Mouse (Mus musculus) brain, adult 2 months (tissue): ENCODE measurements at regions not wholly inside any gene's neighbourhood (a gene's known extent, or its start where the extent isn't known, plus 50 kb on each side); places are given as distances from the start of the nearest gene placed in this dataset.

Experiments used
- DNase-seq: peaks from one replicate; pipeline ENCODE4 v3.0.0; 2011; ENCODE audit warnings: low read depth, low spot score

GRCm38 (mm10) chr15:16404077-16404476 lies 324.5 kb upstream of the Cdh9 start:
- DNase-seq, result no peak

GRCm38 (mm10) chr15:16406203-16406602 lies 322.4 kb upstream of the Cdh9 start:
- peak; percentile 24 for DNase-seq

DNA sequence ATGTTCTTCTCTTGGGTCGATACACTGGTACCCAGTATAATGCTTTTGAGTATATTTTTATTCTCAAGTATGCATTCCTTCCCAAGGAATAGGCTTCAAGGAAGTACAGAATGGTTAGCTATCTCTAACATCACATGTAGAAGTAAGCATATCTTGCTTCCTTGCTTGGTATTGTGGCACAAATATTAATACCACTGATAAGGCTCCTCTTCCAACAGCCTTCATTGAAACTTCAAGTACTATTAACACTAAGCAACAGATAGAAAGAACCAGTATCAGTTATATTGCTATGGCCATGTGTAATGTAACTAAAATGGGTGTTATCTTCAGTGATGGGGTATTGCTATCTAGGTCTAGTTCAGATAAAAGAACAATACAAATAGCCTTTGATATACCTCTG lies 316.9 kb upstream of the Cdh9 start:
- DNase-seq, result no peak

DNA sequence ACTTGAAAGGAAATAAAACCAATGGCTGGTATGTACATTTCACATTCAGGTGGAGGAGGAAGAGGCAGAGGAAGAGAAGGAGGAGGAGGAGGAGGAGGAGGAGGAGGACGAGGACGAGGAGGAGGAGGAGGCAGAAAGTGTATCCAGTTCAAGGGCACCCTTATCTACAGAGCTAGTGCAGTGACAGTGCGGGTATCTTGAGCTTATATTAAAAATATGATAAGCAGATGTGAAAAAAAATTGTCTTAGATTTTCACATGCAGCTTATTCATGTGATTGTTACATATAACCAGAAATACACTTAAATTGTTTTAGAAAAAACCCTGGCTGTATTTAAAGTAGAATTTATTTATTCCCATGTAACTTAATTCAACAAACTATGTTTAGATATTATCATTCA lies 310.8 kb upstream of the Cdh9 start:
- no peak for DNase-seq

GRCm38 (mm10) chr15:16423019-16423418 lies 305.5 kb upstream of the Cdh9 start:
- no peak for DNase-seq

DNA sequence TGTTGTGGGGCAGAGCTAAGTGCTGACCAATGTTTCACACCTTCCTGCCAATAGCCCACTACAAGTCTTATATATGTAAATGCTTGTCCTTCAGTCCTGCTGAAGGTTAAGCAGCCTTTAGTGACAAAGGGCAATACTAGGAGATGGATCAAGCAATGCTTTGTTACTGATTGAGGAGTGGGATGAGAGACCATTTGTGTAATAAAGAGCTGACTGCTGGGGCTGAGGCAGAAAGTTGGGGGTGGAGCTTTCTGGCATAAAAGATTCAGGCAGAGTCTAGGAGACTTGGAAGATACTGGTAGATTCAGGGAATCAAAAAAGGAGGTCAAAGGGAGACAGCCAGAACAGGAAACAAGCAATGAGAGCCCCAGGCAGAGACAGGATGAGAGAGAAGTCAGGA lies 281.9 kb upstream of the Cdh9 start:
- no peak for DNase-seq

DNA sequence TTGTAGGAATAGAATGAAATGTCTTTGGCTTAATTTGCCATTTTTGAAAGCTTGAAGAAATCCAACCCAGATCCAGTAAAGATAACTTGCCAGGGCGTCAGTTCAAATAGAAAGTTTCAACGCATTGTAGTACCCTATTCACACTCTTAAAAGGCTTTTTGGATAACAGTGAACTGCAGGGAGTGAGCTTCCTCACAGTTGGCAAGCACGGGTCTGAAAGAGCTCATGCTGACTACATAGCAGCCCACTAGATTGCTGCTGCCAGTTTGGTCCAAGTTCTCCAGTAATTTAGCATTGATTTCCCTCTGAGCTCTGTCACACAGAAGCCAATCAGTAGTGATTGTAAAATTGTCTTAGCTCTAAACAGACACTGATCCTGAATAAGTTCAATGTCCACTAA lies 237.3 kb upstream of the Cdh9 start:
- peak; percentile 37 for DNase-seq

- DNase-seq, result no peak
These were observed 235.7 kb upstream of the Cdh9 start for GRCm38 (mm10) chr15:16492871-16493270.

- peak; percentile 68 for DNase-seq
These were observed 208.0 kb upstream of the Cdh9 start for GRCm38 (mm10) chr15:16520556-16520955.

DNA sequence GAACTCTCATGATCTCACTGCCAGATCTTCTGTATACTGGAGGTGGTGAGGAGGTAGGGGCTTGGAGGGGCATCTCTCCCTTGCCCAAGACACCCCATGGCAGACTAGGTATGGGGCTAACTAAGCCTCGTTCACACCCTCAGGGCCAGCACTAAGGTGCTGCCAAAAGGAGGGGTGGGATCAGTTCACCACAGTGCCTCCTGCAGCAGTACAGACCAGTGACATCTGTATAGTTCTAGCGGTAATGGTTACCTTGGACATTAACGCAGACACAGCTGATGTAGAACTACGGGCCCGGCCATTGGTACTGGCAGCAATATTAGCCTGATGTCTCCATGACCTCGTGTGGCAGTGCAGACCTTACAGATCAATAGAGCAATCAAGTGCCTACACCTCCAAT lies 196.0 kb upstream of the Cdh9 start:
- DNase-seq, result no peak

DNA sequence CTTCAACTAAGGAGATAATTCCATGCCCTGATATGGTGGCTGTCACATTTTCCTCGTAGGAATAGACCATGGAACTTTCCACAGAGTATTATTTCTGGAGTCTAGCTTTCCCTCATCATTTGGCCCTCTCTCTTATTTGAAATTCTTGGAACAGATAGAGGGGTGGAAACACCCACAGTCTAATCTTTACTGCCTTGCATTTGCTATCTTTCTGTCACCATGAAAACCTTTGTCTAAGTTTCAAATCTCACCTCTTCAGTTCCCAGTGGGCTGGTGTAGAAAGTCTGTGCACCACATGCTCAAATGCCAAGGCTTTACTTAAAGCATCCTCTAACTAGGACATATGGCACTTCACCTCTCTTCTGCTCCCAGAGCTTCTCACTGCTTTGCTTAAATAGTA lies 187.3 kb upstream of the Cdh9 start:
- peak; percentile 79 for DNase-seq

- DNase-seq, result no peak
These were observed 173.4 kb upstream of the Cdh9 start for GRCm38 (mm10) chr15:16555173-16555572.

- no peak for DNase-seq
These were observed 172.2 kb upstream of the Cdh9 start for GRCm38 (mm10) chr15:16556338-16556737.

DNA sequence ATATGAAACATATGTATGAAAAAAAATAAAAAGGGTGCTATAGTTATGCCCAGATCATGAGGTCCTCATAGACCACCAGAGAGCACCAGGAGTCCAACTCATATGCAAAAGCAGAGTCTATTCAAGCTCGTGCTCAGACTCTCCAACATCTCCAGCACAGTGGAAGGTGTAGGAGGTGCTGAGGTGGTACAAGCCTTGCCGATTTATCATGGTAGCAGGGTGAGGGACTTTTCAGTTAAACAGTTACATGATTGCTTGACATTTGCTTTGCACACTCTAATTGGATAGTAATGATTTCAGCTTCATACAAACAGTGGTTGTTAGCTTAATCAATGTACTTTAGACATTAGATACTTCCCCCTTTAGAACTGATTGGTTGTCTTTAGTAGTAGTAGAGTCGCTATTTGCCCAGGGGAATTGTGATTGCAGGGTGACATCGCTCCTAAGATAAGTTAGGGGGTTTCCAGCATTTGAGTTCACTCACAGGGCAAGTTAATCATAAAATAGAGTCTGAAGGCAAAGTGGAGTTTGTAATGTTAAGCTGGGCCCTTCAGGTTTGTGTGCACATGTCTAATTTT lies 162.3 kb upstream of the Cdh9 start:
- no peak for DNase-seq

GRCm38 (mm10) chr15:16566799-16567198 lies 161.8 kb upstream of the Cdh9 start:
- DNase-seq, result no peak

GRCm38 (mm10) chr15:16616812-16617211 lies 111.7 kb upstream of the Cdh9 start:
- no peak for DNase-seq

DNA sequence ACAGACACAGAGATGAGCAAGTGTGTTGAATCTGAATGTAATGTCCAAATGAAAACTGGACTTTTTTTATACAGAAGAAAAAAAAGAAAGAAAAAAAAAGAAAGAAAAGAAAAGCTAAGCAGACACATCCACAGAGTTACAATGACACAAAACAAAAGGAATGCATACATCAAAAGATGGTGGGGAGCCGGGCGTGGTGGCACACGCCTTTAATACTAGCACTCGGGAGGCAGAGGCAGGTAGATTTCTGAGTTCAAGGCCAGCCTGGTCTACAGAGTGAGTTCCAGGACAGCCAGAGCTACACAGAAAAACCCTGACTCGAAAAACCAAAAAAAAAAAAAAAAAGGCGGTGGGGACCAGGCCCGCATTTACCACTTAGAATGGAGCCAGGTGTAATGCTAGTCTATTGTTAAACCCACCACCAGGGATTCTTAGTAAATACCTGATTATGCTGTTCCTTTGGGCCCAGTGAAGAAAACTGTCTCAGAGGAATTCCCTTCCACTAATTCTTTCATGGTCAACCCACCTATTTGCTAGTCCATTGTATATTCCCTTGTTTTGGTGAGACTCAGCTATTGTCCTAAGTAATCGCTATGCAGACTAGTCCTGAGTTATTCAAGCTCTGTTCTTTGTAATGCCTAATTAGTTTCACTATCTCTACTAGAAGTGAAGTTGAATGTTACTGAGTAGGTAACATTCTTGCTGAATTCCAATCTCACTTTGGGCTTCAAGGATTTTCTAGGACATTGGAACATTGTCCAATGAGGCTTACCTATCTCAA lies 99.0 kb upstream of the Cdh9 start:
- DNase-seq, result no peak

- DNase-seq, result peak; percentile 1
These were observed 88.9 kb upstream of the Cdh9 start for GRCm38 (mm10) chr15:16639631-16640030.

DNA sequence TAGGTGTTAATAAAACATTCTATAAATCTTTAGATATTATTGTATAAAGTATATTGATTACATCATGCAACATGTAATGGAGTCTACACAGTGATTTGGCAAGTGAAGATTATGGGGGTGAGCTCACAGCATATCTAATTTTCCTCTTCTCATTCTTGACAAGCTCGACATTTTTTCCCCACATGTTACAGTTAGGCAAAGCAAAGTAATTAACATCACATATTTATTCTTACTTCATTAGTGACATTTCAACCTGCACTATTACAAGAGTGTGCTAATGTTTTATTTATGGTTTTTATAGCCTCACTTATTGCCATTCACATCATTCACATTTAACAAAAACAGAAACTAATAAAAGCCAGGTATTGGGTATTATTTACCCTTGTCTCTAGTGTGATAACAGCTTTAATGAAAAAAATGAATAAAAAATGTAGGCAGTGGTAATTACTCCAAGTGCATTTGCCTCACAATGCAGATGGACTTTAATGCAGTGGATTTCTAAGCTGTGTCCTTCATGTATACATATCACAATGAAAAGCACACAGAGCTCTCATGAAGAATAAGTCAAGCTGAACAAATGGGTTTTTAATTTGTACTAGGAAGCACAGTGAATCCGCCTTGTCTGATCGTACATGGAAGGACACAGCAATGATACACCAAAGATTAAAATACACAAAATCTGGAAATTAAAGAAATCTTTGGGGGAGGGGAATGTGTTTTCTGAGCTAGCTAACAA lies 75.5 kb upstream of the Cdh9 start:
- no peak for DNase-seq

GRCm38 (mm10) chr15:16653690-16654089 lies 74.9 kb upstream of the Cdh9 start:
- DNase-seq, result no peak

GRCm38 (mm10) chr15:16661226-16661625 lies 67.3 kb upstream of the Cdh9 start:
- DNase-seq, result no peak
